Mouse (Mus musculus): ENCODE results near the gene Trp53. TPM values are rescaled to one million over a fixed set of nuclear protein-coding genes. Genes with fewer than 3 reads are reported as not detected.

The Trp53 gene
- polyA plus RNA-seq, 1 experiment from 2014 or later, result 103 TPM

DNA sequence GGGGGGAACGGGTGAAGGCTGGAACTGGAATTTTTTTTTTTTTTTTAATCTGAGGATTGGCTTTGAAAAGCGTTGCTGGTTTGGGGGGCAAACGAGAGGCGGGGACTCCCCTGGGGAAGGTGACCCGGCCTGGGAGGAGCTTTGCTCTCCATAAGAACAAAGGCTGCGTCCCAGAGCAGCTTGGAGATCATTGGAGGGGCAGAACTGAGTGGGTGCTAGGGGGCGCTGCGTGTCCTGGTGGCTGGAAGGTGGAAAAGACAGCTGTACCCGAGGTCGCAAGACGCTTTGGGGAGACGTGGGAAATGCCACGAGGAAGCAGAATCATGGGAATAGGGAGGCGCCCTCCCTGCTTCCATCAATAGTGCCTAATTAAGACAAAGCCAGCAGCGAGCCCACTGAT lies 33.1 kb upstream of the Trp53 start:
- WGBS, result 1% methylated on average over 15 of the region's 15 CpGs
- Histone ChIP-seq H3K4me1 (replicated peaks; ENCODE audit: control insufficient read depth, insufficient read depth, low read length) (peaks cover 53% of the 10 kb centered on the region), H3K9me3 (ENCODE audit: control insufficient read depth, low read length) (no peaks in the 10 kb centered on the region)

DNA sequence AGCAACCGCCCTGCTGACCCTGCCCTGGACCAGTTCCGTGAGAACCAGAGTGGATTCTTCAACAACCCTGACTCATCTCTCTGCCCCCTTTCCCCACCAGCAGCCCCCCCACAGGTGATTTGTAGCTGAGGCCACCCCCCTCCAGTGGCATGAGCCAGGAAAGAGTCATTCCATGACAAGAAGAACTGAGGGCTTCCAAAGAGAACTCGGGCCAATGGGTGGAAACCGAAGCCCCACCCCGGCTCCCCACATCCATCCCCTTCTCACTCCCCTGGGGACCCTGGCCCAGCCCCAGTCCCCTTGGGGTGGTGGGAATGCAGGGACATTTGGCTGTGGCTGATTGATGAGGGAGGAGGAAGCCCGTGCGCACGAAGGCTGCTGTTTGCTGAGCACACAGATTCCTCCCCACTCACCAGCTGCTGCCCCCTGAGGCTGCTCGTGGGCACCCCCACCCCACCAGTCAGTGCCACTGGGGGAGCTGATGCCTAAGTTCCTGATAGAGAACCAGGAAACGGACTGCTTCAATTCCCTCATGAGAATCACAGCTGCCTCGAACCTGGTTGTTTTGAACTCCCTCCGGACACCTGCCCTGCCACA lies 31.0 kb upstream of the Trp53 start, which contains the start of gene Dnah2:
Dnah2 (minus strand) TSS at position 51 of the 597 bp plus-strand sequence.
- no peak for ATAC-seq
- Histone ChIP-seq H3K27ac (ENCODE audit: low read length) (peak within 1 kb of the TSS; percentile 52), H3K4me2 (ENCODE audit: low read length) (no peak within 1 kb of the TSS), H3K9me3 (ENCODE audit: control insufficient read depth, low read length) (no peaks in the 10 kb centered on the region), H3K27me3 (replicated peaks; ENCODE audit: control insufficient read depth, insufficient read depth, low read length) (no peaks in the 10 kb centered on the region), H3K9ac (replicated peaks; ENCODE audit: low read depth, low read length) (0 out of 2 replicates have a peak within 1 kb of the TSS, but pooled peaks have one; percentile 26), H3K4me3 (replicated peaks; ENCODE audit: low read length) (no peak within 1 kb of the TSS), H3K36me3 (ENCODE audit: control insufficient read depth, insufficient read depth) (0 out of 2 replicates have a peak, but pooled peaks cover 1% of the 10 kb centered on the region), H3K4me1 (replicated peaks; ENCODE audit: control insufficient read depth, insufficient read depth, low read length) (peaks cover 62% of the 10 kb centered on the region)
- 48% methylated on average over 12 of the region's 12 CpGs for WGBS

More for the DNA sequence above, 33.1 kb upstream of the Trp53 start:
- H3K4me2 ChIP-seq (ENCODE audit: low read length), result peak overlapping the region; percentile 74
- peak overlapping the region; percentile 91 for H3K27ac ChIP-seq (ENCODE audit: low read length)
- H3K9ac ChIP-seq (replicated peaks; ENCODE audit: low read depth, low read length), result peak overlapping the region; percentile 62
- peak overlapping the region; percentile 47 for H3K4me3 ChIP-seq (replicated peaks; ENCODE audit: low read length)
- H3K27me3 ChIP-seq (replicated peaks; ENCODE audit: control insufficient read depth, insufficient read depth, low read length), result no peaks in the 10 kb centered on the region
- H3K36me3 ChIP-seq (ENCODE audit: control insufficient read depth, insufficient read depth), result no peaks in the 10 kb centered on the region
- peak; percentile 5 for ATAC-seq

DNA sequence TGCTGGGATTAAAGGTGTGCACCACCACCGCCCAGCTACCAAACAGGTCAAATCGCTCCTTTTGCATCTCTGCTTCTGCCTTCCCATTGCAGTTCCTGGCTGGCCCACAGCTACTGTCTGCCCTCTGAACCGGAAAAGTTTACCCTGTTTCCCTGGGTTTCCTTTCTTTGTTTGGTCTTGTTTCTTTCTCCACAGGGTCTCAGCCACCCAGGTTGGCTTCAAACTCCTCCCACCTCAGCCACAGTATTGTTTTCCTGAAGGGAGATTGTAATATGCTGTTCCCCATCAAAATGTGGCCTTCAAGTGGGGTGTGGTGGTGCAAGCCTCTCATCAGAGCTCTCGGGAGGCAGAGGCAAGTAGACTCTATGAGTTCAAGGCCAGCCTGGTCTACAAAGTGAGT lies 28.8 kb upstream of the Trp53 start:
- Histone ChIP-seq H3K27ac (ENCODE audit: low read length) (no peak overlapping the region), H3K4me3 (replicated peaks; ENCODE audit: low read length) (no peak overlapping the region), H3K4me2 (ENCODE audit: low read length) (no peak overlapping the region), H3K36me3 (ENCODE audit: control insufficient read depth, insufficient read depth) (0 out of 2 replicates have a peak, but pooled peaks cover 3% of the 10 kb centered on the region), H3K9me3 (ENCODE audit: control insufficient read depth, low read length) (no peaks in the 10 kb centered on the region), H3K9ac (replicated peaks; ENCODE audit: low read depth, low read length) (no peak overlapping the region), H3K4me1 (replicated peaks; ENCODE audit: control insufficient read depth, insufficient read depth, low read length) (peaks cover 58% of the 10 kb centered on the region), H3K27me3 (replicated peaks; ENCODE audit: control insufficient read depth, insufficient read depth, low read length) (no peaks in the 10 kb centered on the region)
- ATAC-seq, result no peak
- WGBS, result 62% methylated on average over 4 of the region's 4 CpGs

DNA sequence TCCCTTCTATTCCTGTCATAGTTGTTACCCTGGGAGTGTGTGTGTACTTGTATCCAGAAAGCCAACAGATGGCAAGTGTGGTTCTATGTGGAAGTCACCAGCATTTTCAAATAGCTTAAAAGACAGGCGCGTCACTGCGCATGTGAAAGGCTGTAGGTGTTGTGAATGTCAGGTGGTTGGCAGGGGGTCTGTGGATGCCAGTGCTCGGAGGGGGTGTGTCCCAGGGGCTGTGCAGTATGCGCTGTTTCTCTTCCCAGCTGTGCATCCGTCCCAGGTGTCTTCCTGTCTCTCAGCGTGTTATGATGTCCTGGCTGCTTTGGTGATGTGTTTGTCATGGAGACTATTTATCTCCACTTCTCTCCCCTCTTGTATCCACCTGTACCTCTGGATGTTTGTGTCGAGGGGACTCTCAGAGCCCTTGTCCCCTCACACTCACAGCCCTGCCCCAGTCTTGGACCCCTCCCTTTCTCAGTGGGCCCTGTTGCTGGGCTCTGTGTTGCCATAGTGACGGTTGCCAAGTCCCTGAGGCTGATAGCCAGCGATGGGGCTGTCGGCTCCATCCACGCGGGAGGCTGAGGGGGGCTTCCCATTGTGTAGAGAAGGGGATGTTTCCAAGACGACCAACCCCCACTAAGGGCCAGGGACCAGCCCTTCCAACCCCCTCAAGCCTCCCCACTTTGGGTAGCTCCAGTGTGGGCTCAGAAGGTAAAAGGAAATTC lies 27.4 kb upstream of the Trp53 start:
- H3K4me2 ChIP-seq (ENCODE audit: low read length), result peak overlapping the region; percentile 37
- no peaks in the 10 kb centered on the region for H3K9me3 ChIP-seq (ENCODE audit: control insufficient read depth, low read length)
- H3K4me3 ChIP-seq (replicated peaks; ENCODE audit: low read length), result peak overlapping the region; percentile 16
- H3K27ac ChIP-seq (ENCODE audit: low read length), result peak overlapping the region; percentile 91
- 0 out of 2 replicates have a peak, but pooled peaks cover 3% of the 10 kb centered on the region for H3K36me3 ChIP-seq (ENCODE audit: control insufficient read depth, insufficient read depth)
- WGBS, result 7% methylated on average over 14 of the region's 14 CpGs
- H3K4me1 ChIP-seq (replicated peaks; ENCODE audit: control insufficient read depth, insufficient read depth, low read length), result peaks cover 63% of the 10 kb centered on the region
- H3K9ac ChIP-seq (replicated peaks; ENCODE audit: low read depth, low read length), result peak overlapping the region; percentile 49
- H3K27me3 ChIP-seq (replicated peaks; ENCODE audit: control insufficient read depth, insufficient read depth, low read length), result no peaks in the 10 kb centered on the region
- ATAC-seq, result peak; percentile 87

DNA sequence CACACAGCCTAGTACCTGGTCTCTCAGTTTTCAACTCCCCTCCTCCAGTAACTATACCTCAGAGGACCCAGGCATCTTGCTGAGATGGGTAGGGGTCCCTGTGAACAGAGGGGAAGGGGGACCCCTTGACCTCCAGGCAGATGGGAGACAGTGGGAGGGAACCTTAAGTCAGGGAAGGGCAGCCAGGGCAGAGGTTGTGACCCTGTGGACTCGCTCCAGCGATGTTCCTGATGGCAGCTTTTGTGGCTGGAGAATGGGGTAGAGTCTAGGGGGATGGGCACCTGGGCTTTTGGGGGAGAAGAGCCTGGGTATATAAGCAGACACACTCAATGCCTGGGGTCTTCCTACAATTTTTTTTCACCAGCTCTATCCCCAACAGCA lies 26.8 kb upstream of the Trp53 start:
- 14% methylated on average over 2 of the region's 2 CpGs for WGBS
- Histone ChIP-seq H3K36me3 (ENCODE audit: control insufficient read depth, insufficient read depth) (0 out of 2 replicates have a peak, but pooled peaks cover 3% of the 10 kb centered on the region), H3K9ac (replicated peaks; ENCODE audit: low read depth, low read length) (peak overlapping the region; percentile 49), H3K4me2 (ENCODE audit: low read length) (peak overlapping the region; percentile 37), H3K9me3 (ENCODE audit: control insufficient read depth, low read length) (no peaks in the 10 kb centered on the region), H3K27me3 (replicated peaks; ENCODE audit: control insufficient read depth, insufficient read depth, low read length) (no peaks in the 10 kb centered on the region), H3K27ac (ENCODE audit: low read length) (peak overlapping the region; percentile 91), H3K4me1 (replicated peaks; ENCODE audit: control insufficient read depth, insufficient read depth, low read length) (peaks cover 63% of the 10 kb centered on the region), H3K4me3 (replicated peaks; ENCODE audit: low read length) (peak overlapping the region; percentile 16)
- ATAC-seq, result peak; percentile 4; the same call in 1 of the 2 replicates

DNA sequence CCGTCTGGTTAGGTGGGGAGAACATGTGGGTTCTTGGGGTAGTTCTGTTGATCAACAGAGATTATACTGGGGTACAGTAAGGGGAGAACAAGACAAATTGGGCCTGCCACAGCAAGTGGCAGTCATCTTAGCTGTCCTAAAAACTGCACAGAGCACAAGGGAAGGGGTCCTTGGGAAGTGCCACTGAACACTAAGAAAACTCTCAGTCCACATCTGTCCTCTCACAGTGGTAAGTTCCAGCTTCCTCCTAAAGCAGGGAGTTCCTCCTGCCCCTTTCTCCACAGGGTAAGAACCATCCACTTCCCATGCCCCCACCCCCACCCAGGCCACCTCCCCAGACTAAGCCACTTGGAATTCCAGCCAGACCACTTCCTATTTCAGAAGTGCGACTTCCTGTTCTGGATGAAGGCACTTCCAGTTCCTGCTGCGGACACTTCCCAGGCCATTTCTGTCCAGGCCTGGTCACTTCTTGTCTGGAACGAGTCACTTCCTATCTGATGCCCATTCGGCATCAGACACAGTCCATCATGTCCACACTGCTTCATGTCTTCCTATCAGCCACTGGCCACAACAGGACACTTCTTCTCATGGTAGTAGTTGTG lies 25.5 kb upstream of the Trp53 start:
- H3K4me1 ChIP-seq (replicated peaks; ENCODE audit: control insufficient read depth, insufficient read depth, low read length), result peaks cover 62% of the 10 kb centered on the region
- no peak overlapping the region for H3K4me3 ChIP-seq (replicated peaks; ENCODE audit: low read length)
- H3K36me3 ChIP-seq (ENCODE audit: control insufficient read depth, insufficient read depth), result 0 out of 2 replicates have a peak, but pooled peaks cover 3% of the 10 kb centered on the region
- 87% methylated on average over 5 of the region's 5 CpGs for WGBS
- H3K27me3 ChIP-seq (replicated peaks; ENCODE audit: control insufficient read depth, insufficient read depth, low read length), result no peaks in the 10 kb centered on the region
- no peak for ATAC-seq
- H3K9ac ChIP-seq (replicated peaks; ENCODE audit: low read depth, low read length), result no peak overlapping the region
- no peak overlapping the region for H3K4me2 ChIP-seq (ENCODE audit: low read length)
- H3K9me3 ChIP-seq (ENCODE audit: control insufficient read depth, low read length), result no peaks in the 10 kb centered on the region
- H3K27ac ChIP-seq (ENCODE audit: low read length), result no peak overlapping the region

DNA sequence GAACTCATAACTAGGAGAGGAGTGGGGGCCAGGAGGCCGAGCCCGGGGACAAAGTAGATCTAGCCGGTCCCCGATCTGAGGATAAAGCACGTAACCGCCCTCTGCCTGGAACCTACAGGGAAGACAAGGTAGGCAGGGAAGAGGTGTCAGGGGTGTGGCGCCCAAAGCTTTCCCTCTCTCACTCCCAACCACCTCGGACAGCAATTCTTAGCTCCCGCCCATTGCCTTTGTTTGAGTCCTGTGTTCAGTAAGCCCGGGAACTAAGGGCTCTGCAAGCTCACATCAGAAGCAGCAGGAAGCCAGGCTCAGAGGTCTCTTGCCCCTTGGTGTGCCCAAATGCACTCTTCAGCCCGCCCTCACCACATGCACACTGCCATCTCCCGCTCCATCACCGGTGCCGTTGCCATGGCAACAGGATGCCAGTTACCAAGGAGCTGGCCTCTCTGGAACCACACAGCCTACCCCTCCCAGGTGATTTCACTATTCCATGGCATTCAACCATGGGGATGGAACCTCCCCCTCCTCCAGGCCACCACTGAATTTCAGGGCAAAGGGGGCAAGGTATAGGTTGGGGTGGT lies 22.7 kb upstream of the Trp53 start:
- H3K36me3 ChIP-seq (ENCODE audit: control insufficient read depth, insufficient read depth), result 0 out of 2 replicates have a peak, but pooled peaks cover 3% of the 10 kb centered on the region
- H3K27me3 ChIP-seq (replicated peaks; ENCODE audit: control insufficient read depth, insufficient read depth, low read length), result no peaks in the 10 kb centered on the region
- ATAC-seq, result no peak
- peaks cover 73% of the 10 kb centered on the region for H3K4me1 ChIP-seq (replicated peaks; ENCODE audit: control insufficient read depth, insufficient read depth, low read length)
- no peaks in the 10 kb centered on the region for H3K9me3 ChIP-seq (ENCODE audit: control insufficient read depth, low read length)
- peak overlapping the region; percentile 78 for H3K4me3 ChIP-seq (replicated peaks; ENCODE audit: low read length)
- peak overlapping the region; percentile 56 for H3K27ac ChIP-seq (ENCODE audit: low read length)
- 11% methylated on average over 14 of the region's 14 CpGs for WGBS
- H3K9ac ChIP-seq (replicated peaks; ENCODE audit: low read depth, low read length), result peak overlapping the region; percentile 54
- peak overlapping the region; percentile 93 for H3K4me2 ChIP-seq (ENCODE audit: low read length)

DNA sequence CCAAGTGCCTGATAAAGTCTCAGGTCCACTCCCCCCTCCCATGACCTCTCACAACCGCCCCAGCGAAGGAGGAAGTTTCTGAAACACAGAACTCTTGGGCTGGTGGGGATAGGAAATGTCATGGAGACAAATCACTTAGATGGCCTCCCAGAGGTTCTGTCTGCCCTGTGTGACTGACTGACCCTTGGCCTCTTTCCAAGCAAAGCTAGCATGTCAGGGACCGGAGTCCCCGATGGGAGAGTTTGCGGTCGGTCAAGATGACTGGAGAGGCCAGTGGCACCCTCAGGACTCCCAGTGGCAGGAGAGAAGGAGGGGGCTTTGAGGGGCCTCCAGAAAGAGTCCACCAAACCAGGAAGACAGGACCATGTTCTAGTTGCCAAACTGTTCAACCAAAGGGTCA lies 21.4 kb upstream of the Trp53 start:
- peak overlapping the region; percentile 93 for H3K4me2 ChIP-seq (ENCODE audit: low read length)
- no peaks in the 10 kb centered on the region for H3K27me3 ChIP-seq (replicated peaks; ENCODE audit: control insufficient read depth, insufficient read depth, low read length)
- no peaks in the 10 kb centered on the region for H3K9me3 ChIP-seq (ENCODE audit: control insufficient read depth, low read length)
- H3K9ac ChIP-seq (replicated peaks; ENCODE audit: low read depth, low read length), result peak overlapping the region; percentile 93
- 0 out of 2 replicates have a peak, but pooled peaks cover 3% of the 10 kb centered on the region for H3K36me3 ChIP-seq (ENCODE audit: control insufficient read depth, insufficient read depth)
- WGBS, result 57% methylated on average over 6 of the region's 6 CpGs
- H3K4me3 ChIP-seq (replicated peaks; ENCODE audit: low read length), result peak overlapping the region; percentile 78
- H3K4me1 ChIP-seq (replicated peaks; ENCODE audit: control insufficient read depth, insufficient read depth, low read length), result peaks cover 60% of the 10 kb centered on the region
- no peak overlapping the region for H3K27ac ChIP-seq (ENCODE audit: low read length)
- ATAC-seq, result no peak

DNA sequence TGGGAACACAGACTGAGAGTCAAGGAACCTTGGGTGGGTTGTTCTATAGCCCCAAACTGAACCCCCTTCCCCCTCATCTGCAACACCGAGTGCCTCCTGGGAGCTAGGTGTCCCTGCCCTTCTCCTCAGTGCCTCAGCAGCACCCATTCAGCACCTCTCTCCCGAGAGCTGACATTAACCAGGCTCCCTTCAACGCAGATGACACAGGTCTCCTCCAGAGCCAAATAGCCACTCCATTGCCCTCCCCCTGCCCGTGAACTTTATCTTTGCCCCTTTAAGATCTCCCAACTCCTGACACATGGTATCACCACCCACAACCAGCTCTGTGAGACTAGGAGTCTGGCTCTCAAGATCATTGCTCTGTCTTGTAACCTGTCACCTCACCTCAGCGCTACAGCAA lies 21.0 kb upstream of the Trp53 start:
- no peak for ATAC-seq
- 0 out of 2 replicates have a peak, but pooled peaks cover under 1% of the 10 kb centered on the region for H3K36me3 ChIP-seq (ENCODE audit: control insufficient read depth, insufficient read depth)
- H3K4me3 ChIP-seq (replicated peaks; ENCODE audit: low read length), result peak overlapping the region; percentile 78
- H3K9me3 ChIP-seq (ENCODE audit: control insufficient read depth, low read length), result no peaks in the 10 kb centered on the region
- H3K4me2 ChIP-seq (ENCODE audit: low read length), result peak overlapping the region; percentile 93
- H3K9ac ChIP-seq (replicated peaks; ENCODE audit: low read depth, low read length), result peak overlapping the region; percentile 93
- H3K27ac ChIP-seq (ENCODE audit: low read length), result peak overlapping the region; percentile 75; the same call in 1 of the 2 replicates
- WGBS, result 19% methylated on average over 5 of the region's 5 CpGs
- peaks cover 56% of the 10 kb centered on the region for H3K4me1 ChIP-seq (replicated peaks; ENCODE audit: control insufficient read depth, insufficient read depth, low read length)
- no peaks in the 10 kb centered on the region for H3K27me3 ChIP-seq (replicated peaks; ENCODE audit: control insufficient read depth, insufficient read depth, low read length)
